Mouse (Mus musculus) midbrain, embryonic 14.5 days (tissue): ENCODE measurements around the gene Dnajb5. TPM values are rescaled to one million over a fixed set of nuclear protein-coding genes. Genes with fewer than 3 reads are reported as not detected.

Source experiments
- ATAC-seq: fragments of 200-750 bp; cut with Nextera tagmentation; 2 replicates; pipeline ENCODE4 v1.8.0; 2017; ENCODE audit warnings: moderate number of reproducible peaks, moderate library complexity; ENCODE audit not compliant: low FRiP score, low TSS enrichment
- DNase-seq: peaks from one replicate; pipeline ENCODE4 v3.0.0-alpha.2; 2015
- H3K27ac ChIP-seq: fragments of 300-500 bp; sonication (generic); replicated peaks from 2 replicates; pipeline ENCODE4 v1.5.1; 2014; ENCODE audit warnings: mild to moderate bottlenecking, low read depth, low read length, moderate library complexity
- H3K27me3 ChIP-seq: fragments of 300-500 bp; sonication (generic); 2 replicates; pipeline ENCODE4 v1.6.1; 2014; ENCODE audit warnings: low read length, control low read depth, mixed read lengths; ENCODE audit not compliant: control insufficient read depth, insufficient read depth
- H3K36me3 ChIP-seq: fragments of 300-500 bp; sonication (generic); 2 replicates; pipeline ENCODE4 v1.6.1; 2014; ENCODE audit warnings: low read length, control low read depth; ENCODE audit not compliant: control insufficient read depth, insufficient read depth
- H3K4me1 ChIP-seq: fragments of 300-500 bp; sonication (generic); 2 replicates; pipeline ENCODE4 v1.6.1; 2014; ENCODE audit warnings: mild to moderate bottlenecking, antibody characterized with exemption, low read length, control low read depth; ENCODE audit not compliant: control insufficient read depth, insufficient read depth
- H3K4me2 ChIP-seq: fragments of 300-500 bp; sonication (generic); 2 replicates; pipeline ENCODE4 v1.6.1; 2014; ENCODE audit warnings: mild to moderate bottlenecking, low read length, moderate library complexity
- H3K4me3 ChIP-seq: fragments of 300-500 bp; sonication (generic); replicated peaks from 2 replicates; pipeline ENCODE4 v1.5.1; 2014; ENCODE audit warnings: low read depth, low read length
- H3K9ac ChIP-seq: fragments of 300-500 bp; sonication (generic); replicated peaks from 2 replicates; pipeline ENCODE4 v1.6.1; 2014; ENCODE audit warnings: mild to moderate bottlenecking, low read length, moderate library complexity
- H3K9me3 ChIP-seq: fragments of 300-500 bp; sonication (generic); 2 replicates; pipeline ENCODE4 v1.6.1; 2016; ENCODE audit warnings: low read length, control low read depth, mixed read lengths; ENCODE audit not compliant: control insufficient read depth
- WGBS: fragments of 180-500 bp; shearing (Covaris S2); extraction: QIAGEN DNeasy Blood & Tissue Kit; methylation state at CpG from one replicate; pipeline ENCODE4 v1.1.7; 2014; 5-methylcytosine and 5-hydroxymethylcytosine counted together
- polyA plus RNA-seq: library from polyadenylated mRNA; unstranded; fragments of >200 nt; fragmentation: Nextera tagmentation; extraction: Ambion mirVana; gene quantifications from 2 replicates; pipeline ENCODE4 v1.2.1, GENCODE M21; 2014

The Dnajb5 gene
- polyA plus RNA-seq, 1 experiment from 2014 or later = 45.0 TPM

- DNase-seq (peak; percentile 86), ATAC-seq (no peak)
- H3K27me3 ChIP-seq = no peaks in the 10 kb centered on the region
- WGBS = 3% methylated on average over 10 of the region's 10 CpGs
- H3K4me2 ChIP-seq = peak overlapping the region; percentile 99
- H3K9me3 ChIP-seq = no peaks in the 10 kb centered on the region
- peaks cover 40% of the 10 kb centered on the region for H3K4me1 ChIP-seq
- H3K9ac ChIP-seq = no peak overlapping the region
- peak overlapping the region; percentile 83 for H3K4me3 ChIP-seq
- peak overlapping the region; percentile 81 for H3K27ac ChIP-seq
- H3K36me3 ChIP-seq = peaks cover 52% of the 10 kb centered on the region
These were observed 4.7 kb downstream of the Dnajb5 start for GRCm38 (mm10) chr4:42954297-42954696.

GRCm38 (mm10) chr4:42955200-42955599 lies 5.6 kb downstream of the Dnajb5 start:
- Histone ChIP-seq H3K4me1 (peaks cover 39% of the 10 kb centered on the region), H3K27me3 (no peaks in the 10 kb centered on the region), H3K9ac (no peak overlapping the region), H3K27ac (no peak overlapping the region), H3K36me3 (peaks cover 52% of the 10 kb centered on the region), H3K4me3 (no peak overlapping the region), H3K9me3 (no peaks in the 10 kb centered on the region), H3K4me2 (no peak overlapping the region)
- ATAC-seq (no peak), DNase-seq (no peak)
- WGBS = 92% methylated on average over 3 of the region's 3 CpGs

GRCm38 (mm10) chr4:42956581-42956980 lies 7.0 kb downstream of the Dnajb5 start:
- Histone ChIP-seq H3K4me1 (peaks cover 31% of the 10 kb centered on the region), H3K4me2 (no peak overlapping the region), H3K9ac (no peak overlapping the region), H3K27me3 (no peaks in the 10 kb centered on the region), H3K36me3 (peaks cover 52% of the 10 kb centered on the region), H3K9me3 (no peaks in the 10 kb centered on the region), H3K27ac (no peak overlapping the region), H3K4me3 (no peak overlapping the region)
- 94% methylated on average over 17 of the region's 17 CpGs for WGBS
- ATAC-seq (no peak), DNase-seq (no peak)

- H3K4me3 ChIP-seq = no peak overlapping the region
- no peak overlapping the region for H3K27ac ChIP-seq
- no peaks in the 10 kb centered on the region for H3K27me3 ChIP-seq
- no peak overlapping the region for H3K4me2 ChIP-seq
- WGBS = 64% methylated on average over 11 of the region's 11 CpGs
- H3K9ac ChIP-seq = no peak overlapping the region
- ATAC-seq (no peak), DNase-seq (no peak)
- no peaks in the 10 kb centered on the region for H3K9me3 ChIP-seq
- peaks cover 52% of the 10 kb centered on the region for H3K36me3 ChIP-seq
- peaks cover 23% of the 10 kb centered on the region for H3K4me1 ChIP-seq
These were observed 7.7 kb downstream of the Dnajb5 start for GRCm38 (mm10) chr4:42957306-42957705.

- peaks cover 17% of the 10 kb centered on the region for H3K4me1 ChIP-seq
- H3K27ac ChIP-seq = no peak overlapping the region
- no peaks in the 10 kb centered on the region for H3K27me3 ChIP-seq
- DNase-seq (no peak), ATAC-seq (no peak)
- H3K36me3 ChIP-seq = peaks cover 49% of the 10 kb centered on the region
- no peak overlapping the region for H3K9ac ChIP-seq
- 92% methylated on average over 8 of the region's 8 CpGs for WGBS
- H3K4me2 ChIP-seq = no peak overlapping the region
- H3K9me3 ChIP-seq = no peaks in the 10 kb centered on the region
- H3K4me3 ChIP-seq = no peak overlapping the region
These were observed 8.4 kb downstream of the Dnajb5 start for GRCm38 (mm10) chr4:42957979-42958378.

- Histone ChIP-seq H3K36me3 (peaks cover 40% of the 10 kb centered on the region), H3K27ac (no peak overlapping the region), H3K4me1 (peaks cover 7% of the 10 kb centered on the region), H3K4me3 (no peak overlapping the region), H3K4me2 (no peak overlapping the region), H3K27me3 (no peaks in the 10 kb centered on the region), H3K9me3 (no peaks in the 10 kb centered on the region), H3K9ac (no peak overlapping the region)
- ATAC-seq (no peak), DNase-seq (no peak)
- 71% methylated on average over 8 of the region's 8 CpGs for WGBS
These were observed 9.3 kb downstream of the Dnajb5 start for GRCm38 (mm10) chr4:42958942-42959341.

- DNase-seq = no peak
- H3K36me3 ChIP-seq = peaks cover 40% of the 10 kb centered on the region
- peaks cover 5% of the 10 kb centered on the region; the same call in 1 of the 2 replicates for H3K4me1 ChIP-seq
- H3K27ac ChIP-seq = no peak overlapping the region
- no peaks in the 10 kb centered on the region for H3K27me3 ChIP-seq
- WGBS = 73% methylated on average over 4 of the region's 4 CpGs
- H3K4me3 ChIP-seq = no peak overlapping the region
- H3K4me2 ChIP-seq = no peak overlapping the region
- no peak overlapping the region for H3K9ac ChIP-seq
- ATAC-seq = no peak
- H3K9me3 ChIP-seq = no peaks in the 10 kb centered on the region
These were observed 9.8 kb downstream of the Dnajb5 start for GRCm38 (mm10) chr4:42959382-42959781.

- DNase-seq = peak; percentile 79
- Histone ChIP-seq H3K4me3 (no peak overlapping the region), H3K36me3 (peaks cover 27% of the 10 kb centered on the region), H3K4me2 (no peak overlapping the region), H3K27me3 (no peaks in the 10 kb centered on the region), H3K27ac (no peak overlapping the region), H3K9me3 (no peaks in the 10 kb centered on the region), H3K9ac (no peak overlapping the region), H3K4me1 (no peaks in the 10 kb centered on the region)
- ATAC-seq = no peak
- WGBS = 26% methylated on average over 4 of the region's 4 CpGs
These were observed 12.0 kb downstream of the Dnajb5 start for GRCm38 (mm10) chr4:42961592-42961991.

- Histone ChIP-seq H3K27me3 (no peaks in the 10 kb centered on the region), H3K4me2 (no peak overlapping the region), H3K4me1 (no peaks in the 10 kb centered on the region), H3K27ac (no peak overlapping the region), H3K9ac (no peak overlapping the region), H3K36me3 (peaks cover 8% of the 10 kb centered on the region), H3K9me3 (no peaks in the 10 kb centered on the region), H3K4me3 (no peak overlapping the region)
- ATAC-seq (no peak), DNase-seq (no peak)
- 95% methylated on average over 2 of the region's 2 CpGs for WGBS
These were observed 13.9 kb downstream of the Dnajb5 start for GRCm38 (mm10) chr4:42963480-42963879.
